Mouse (Mus musculus) ES-Bruce4 (cell line): ENCODE measurements around the gene Cdhr2.

Source experiments
- CTCF ChIP-seq: IDR thresholded peaks from one replicate; pipeline ENCODE4 v1.8.1; 2011; ENCODE audit warnings: low read depth, low read length
- POLR2A ChIP-seq: IDR thresholded peaks from one replicate; pipeline ENCODE4 v1.8.1; 2011; ENCODE audit warnings: low read length; ENCODE audit not compliant: insufficient read depth

- TF ChIP-seq CTCF (no peak), POLR2A (no peak)
These were observed 47.4 kb downstream of the Cdhr2 start for GRCm38 (mm10) chr13:54748721-54749060.
